Mouse (Mus musculus): ENCODE data around the gene Kcnmb2. TPM values are rescaled to one million over a fixed set of nuclear protein-coding genes. Genes with fewer than 3 reads are reported as not detected.

Kcnmb2 gene
- polyA plus RNA-seq (2021; fragmentation: Nextera tagmentation), result 2.1 and 2.2 TPM in 2 replicates
- long read RNA-seq, experiment 1, partial matches to known transcripts, result 2 of 3 reads
- long read RNA-seq, experiment 1, other reads (novel, unspliced or antisense), result 1 of 3 reads
- long read RNA-seq, experiment 2, partial matches to known transcripts, result 2 of 2 reads
- long read RNA-seq, experiment 2, other reads (novel, unspliced or antisense), result 0 of 2 reads

DNA sequence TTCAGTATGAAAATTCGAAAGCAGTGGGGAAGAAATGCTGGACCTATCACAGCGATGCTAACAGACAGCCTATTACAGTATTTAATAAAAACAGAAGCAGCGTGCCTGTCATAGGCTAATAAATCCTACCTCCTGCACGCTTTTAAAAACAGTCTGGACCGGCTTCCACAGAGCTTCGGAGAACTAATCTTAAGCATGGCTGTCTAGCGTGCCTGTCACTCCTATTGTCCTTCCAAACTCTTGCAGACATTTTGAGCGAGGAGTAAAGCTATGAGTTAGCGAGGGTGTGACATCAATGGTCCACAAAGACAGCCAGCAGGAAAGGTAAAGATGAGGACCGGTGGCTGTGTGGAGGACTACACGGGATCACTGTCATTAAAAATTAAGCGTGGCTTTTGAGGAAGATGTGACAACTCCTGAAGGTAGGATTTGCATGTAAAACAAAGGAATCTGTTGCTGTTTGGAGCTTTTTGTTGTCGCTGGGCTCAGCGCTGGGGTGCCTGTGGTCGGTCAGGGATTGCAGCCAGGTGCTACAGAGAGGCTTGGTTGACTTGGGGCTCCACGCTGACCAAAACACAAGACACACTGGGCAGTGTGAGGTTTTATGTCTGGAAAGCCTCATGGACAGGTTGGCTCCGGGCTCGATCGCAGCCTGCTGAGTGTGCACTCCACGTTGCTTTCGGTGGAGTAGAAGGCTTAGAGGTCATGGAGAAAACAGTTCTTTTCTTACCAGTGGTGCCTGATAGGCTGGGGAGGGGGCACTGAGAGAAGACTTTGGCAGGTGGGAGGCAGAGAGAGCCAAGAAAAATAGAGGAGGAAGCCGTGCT is at the start of gene Kcnmb2:
Kcnmb2 (plus strand) TSS at position 4 of the 827 bp plus-strand sequence.

All from layer of hippocampus, adult 6 months (tissue).